Mouse (Mus musculus) limb, embryonic 13.5 days (tissue): ENCODE measurements around the gene Nop2. TPM values are rescaled to one million over a fixed set of nuclear protein-coding genes. Genes with fewer than 3 reads are reported as not detected.

ENCODE experiments used
- ATAC-seq: fragments of 200-750 bp; cut with Nextera tagmentation; 2 replicates; pipeline ENCODE4 v1.8.0; 2017; ENCODE audit warnings: low read depth, moderate number of reproducible peaks, moderate TSS enrichment; ENCODE audit not compliant: low FRiP score
- H3K27ac ChIP-seq: fragments of 300-500 bp; sonication (generic); 2 replicates; pipeline ENCODE4 v1.5.1; 2015; ENCODE audit warnings: inconsistent platforms, mild to moderate bottlenecking, moderate library complexity
- H3K27me3 ChIP-seq: fragments of 300-500 bp; sonication (generic); 2 replicates; pipeline ENCODE4 v1.6.1; 2015; ENCODE audit warnings: mild to moderate bottlenecking, inconsistent platforms
- H3K36me3 ChIP-seq: fragments of 300-500 bp; sonication (generic); 2 replicates; pipeline ENCODE4 v1.6.1; 2015; ENCODE audit warnings: inconsistent platforms, mild to moderate bottlenecking, moderate library complexity
- H3K4me1 ChIP-seq: fragments of 300-500 bp; sonication (generic); 2 replicates; pipeline ENCODE4 v1.6.1; 2015; ENCODE audit warnings: inconsistent platforms
- H3K4me2 ChIP-seq: fragments of 300-500 bp; sonication (generic); replicated peaks from 2 replicates; pipeline ENCODE4 v1.6.1; 2015; ENCODE audit warnings: inconsistent platforms, mild to moderate bottlenecking, moderate library complexity
- H3K4me3 ChIP-seq: fragments of 300-500 bp; sonication (generic); 2 replicates; pipeline ENCODE4 v1.5.1; 2015; ENCODE audit warnings: moderate library complexity, mild to moderate bottlenecking, inconsistent platforms
- H3K9ac ChIP-seq: fragments of 300-500 bp; sonication (generic); 2 replicates; pipeline ENCODE4 v1.6.1; 2015; ENCODE audit warnings: mild to moderate bottlenecking, inconsistent platforms
- H3K9me3 ChIP-seq: fragments of 300-500 bp; sonication (generic); 2 replicates; pipeline ENCODE4 v1.6.1; 2016; ENCODE audit warnings: inconsistent platforms
- WGBS: fragments of 180-500 bp; shearing (Covaris S2); methylation state at CpG from one replicate; pipeline ENCODE4 v1.1.7; 2015; 5-methylcytosine and 5-hydroxymethylcytosine counted together
- polyA plus RNA-seq: library from polyadenylated mRNA; unstranded; fragments of >200 nt; fragmentation: Nextera tagmentation; extraction: Ambion mirVana; gene quantifications from 2 replicates; pipeline ENCODE4 v1.2.1, GENCODE M21; 2015

The Nop2 gene
- polyA plus RNA-seq, 1 experiment from 2014 or later = 65.6 TPM

- WGBS = 96% methylated on average over 8 of the region's 8 CpGs
- no peak overlapping the region for H3K27ac ChIP-seq
- peaks cover 95% of the 10 kb centered on the region for H3K36me3 ChIP-seq
- H3K4me2 ChIP-seq = no peak overlapping the region
- no peak for ATAC-seq
- no peak overlapping the region for H3K9ac ChIP-seq
- H3K4me1 ChIP-seq = no peaks in the 10 kb centered on the region
- H3K4me3 ChIP-seq = no peak overlapping the region
- no peaks in the 10 kb centered on the region for H3K9me3 ChIP-seq
- no peaks in the 10 kb centered on the region for H3K27me3 ChIP-seq
These were observed 12.3 kb upstream of the Nop2 start for GRCm38 (mm10) chr6:125119387-125119786.

DNA sequence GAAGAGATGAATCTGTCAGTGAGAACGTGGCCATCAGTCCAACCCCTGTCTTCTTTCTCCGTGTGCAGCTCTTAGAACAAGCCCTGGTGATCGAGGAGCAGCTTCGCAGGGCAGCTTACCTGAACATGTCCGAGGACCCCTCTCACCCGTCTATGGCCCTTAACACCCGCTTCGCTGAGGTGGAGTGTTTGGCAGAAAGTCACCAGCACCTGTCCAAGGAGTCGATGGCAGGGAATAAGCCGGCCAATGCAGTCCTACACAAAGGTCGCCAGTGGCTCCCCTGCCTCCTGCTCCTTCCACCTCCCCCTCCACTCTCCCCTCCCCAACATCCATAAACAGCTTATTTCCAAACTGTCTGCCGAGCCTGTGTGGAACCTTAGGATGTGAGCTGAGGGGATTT lies 3.0 kb upstream of the Nop2 start:
- Histone ChIP-seq H3K9me3 (no peaks in the 10 kb centered on the region), H3K36me3 (peaks cover 73% of the 10 kb centered on the region), H3K9ac (no peak overlapping the region), H3K4me1 (peaks cover 18% of the 10 kb centered on the region), H3K27ac (no peak overlapping the region), H3K4me3 (no peak overlapping the region), H3K4me2 (no peak overlapping the region), H3K27me3 (no peaks in the 10 kb centered on the region)
- WGBS = 90% methylated on average over 12 of the region's 12 CpGs
- no peak for ATAC-seq

DNA sequence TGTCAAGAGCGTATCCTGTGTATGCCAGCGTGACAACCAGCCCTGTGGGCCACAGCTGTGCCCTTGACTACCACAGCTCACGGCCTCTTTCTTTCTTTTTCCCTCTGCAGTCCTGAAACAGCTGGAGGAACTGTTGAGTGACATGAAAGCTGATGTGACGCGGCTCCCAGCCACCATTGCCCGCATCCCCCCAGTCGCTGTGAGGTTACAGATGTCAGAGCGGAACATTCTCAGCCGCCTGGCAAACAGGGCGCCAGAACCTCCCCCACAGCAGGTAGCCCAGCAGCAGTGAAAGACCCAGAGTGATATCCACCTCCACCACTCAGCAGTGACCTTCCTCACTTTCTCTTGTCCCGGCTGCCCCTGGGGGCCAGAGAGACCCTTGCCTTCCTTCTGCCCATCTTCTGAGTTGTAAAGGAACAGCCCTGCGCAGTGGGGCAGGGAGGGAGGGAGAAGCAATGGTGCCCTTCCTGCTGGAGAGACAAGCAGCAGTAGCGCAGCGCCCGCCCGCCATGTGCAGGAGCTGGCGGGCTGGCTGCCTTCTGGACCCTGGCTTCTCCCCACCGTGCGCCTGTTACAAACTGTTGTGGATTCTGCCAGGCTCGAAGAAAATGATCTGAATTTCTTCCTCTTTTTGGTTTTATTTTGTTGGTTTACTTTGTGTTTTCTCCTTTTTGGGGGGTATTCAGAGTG lies 1.9 kb upstream of the Nop2 start:
- Histone ChIP-seq H3K4me1 (peaks cover 18% of the 10 kb centered on the region), H3K36me3 (peaks cover 73% of the 10 kb centered on the region), H3K27me3 (no peaks in the 10 kb centered on the region), H3K9ac (no peak overlapping the region), H3K4me2 (no peak overlapping the region), H3K4me3 (no peak overlapping the region), H3K9me3 (no peaks in the 10 kb centered on the region), H3K27ac (no peak overlapping the region)
- WGBS = 90% methylated on average over 20 of the region's 20 CpGs
- no peak for ATAC-seq

- ATAC-seq = no peak
- H3K4me3 ChIP-seq = peak overlapping the region; percentile 90
- H3K27ac ChIP-seq = no peak overlapping the region
- H3K4me2 ChIP-seq = peak overlapping the region; percentile 92
- no peaks in the 10 kb centered on the region for H3K27me3 ChIP-seq
- H3K36me3 ChIP-seq = peaks cover 72% of the 10 kb centered on the region
- no peaks in the 10 kb centered on the region for H3K9me3 ChIP-seq
- H3K4me1 ChIP-seq = peaks cover 18% of the 10 kb centered on the region
- 7% methylated on average over 11 of the region's 11 CpGs for WGBS
- H3K9ac ChIP-seq = peak overlapping the region; percentile 93
These were observed 761 bp downstream of the Nop2 start for GRCm38 (mm10) chr6:125132470-125132869.

DNA sequence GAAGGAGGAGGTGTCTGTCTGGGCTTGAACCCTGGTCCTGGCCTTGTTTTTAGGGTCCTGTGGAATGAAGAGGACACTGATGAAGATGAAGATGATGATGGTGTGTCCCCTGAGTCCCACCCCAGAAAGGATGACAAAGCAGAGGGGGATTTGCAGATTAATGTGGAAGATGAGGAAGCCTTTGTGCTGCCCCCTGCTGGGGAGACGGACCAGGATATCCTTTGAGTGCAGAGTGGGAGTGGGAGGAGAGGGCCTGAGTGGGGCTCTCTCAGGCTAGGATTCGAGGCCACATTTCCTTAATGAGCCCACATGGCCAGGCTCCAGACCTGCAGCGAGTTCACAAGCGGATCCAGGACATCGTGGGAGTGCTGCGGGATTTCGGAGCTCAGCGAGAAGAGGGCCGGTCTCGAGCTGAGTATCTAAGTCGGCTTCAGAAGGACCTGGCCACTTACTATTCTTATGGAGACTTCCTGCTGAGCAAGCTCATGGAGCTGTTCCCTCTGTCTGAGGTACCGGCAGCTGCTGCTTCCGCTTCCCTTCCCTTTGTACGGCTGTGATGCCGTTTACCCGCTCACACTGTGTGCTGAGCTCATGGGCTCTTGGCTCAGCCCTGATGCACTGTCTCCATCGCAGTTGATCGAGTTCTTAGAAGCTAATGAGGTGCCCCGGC lies 5.4 kb downstream of the Nop2 start:
- no peaks in the 10 kb centered on the region for H3K9me3 ChIP-seq
- H3K27ac ChIP-seq = no peak overlapping the region
- no peak for ATAC-seq
- H3K4me2 ChIP-seq = no peak overlapping the region
- H3K4me3 ChIP-seq = no peak overlapping the region
- H3K27me3 ChIP-seq = no peaks in the 10 kb centered on the region
- H3K36me3 ChIP-seq = peaks cover 90% of the 10 kb centered on the region
- no peak overlapping the region for H3K9ac ChIP-seq
- WGBS = 91% methylated on average over 19 of the region's 19 CpGs
- peaks cover 15% of the 10 kb centered on the region for H3K4me1 ChIP-seq

GRCm38 (mm10) chr6:125139747-125140146 lies 8.0 kb downstream of the Nop2 start:
- Histone ChIP-seq H3K4me2 (no peak overlapping the region), H3K36me3 (peaks cover 90% of the 10 kb centered on the region), H3K27ac (no peak overlapping the region), H3K4me3 (no peak overlapping the region), H3K9ac (no peak overlapping the region), H3K4me1 (peaks cover 6% of the 10 kb centered on the region), H3K9me3 (no peaks in the 10 kb centered on the region), H3K27me3 (no peaks in the 10 kb centered on the region)
- WGBS = 88% methylated on average over 7 of the region's 7 CpGs
- no peak for ATAC-seq

DNA sequence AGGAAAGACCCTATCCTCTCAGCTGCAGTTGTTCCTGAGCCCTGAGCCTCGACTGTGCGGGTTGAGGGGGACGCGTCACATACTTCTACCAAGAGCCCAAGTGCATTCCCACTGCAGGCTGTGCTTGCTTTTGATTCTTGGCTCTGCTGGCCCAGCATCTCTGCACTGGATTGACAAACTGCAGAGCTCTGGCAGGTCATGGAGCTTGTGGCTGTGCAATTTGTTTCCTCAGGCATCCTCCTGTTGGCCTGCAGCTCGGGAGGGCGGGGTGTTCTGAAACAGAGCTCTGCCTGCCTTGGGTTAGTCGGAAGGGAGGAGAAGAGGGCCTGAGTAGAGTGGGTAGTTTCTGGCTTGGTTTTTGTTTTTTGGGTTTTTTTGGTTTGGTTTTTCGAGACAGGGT lies 10.7 kb downstream of the Nop2 start:
- no peaks in the 10 kb centered on the region for H3K9me3 ChIP-seq
- ATAC-seq = no peak
- H3K36me3 ChIP-seq = peaks cover 65% of the 10 kb centered on the region
- no peak overlapping the region for H3K27ac ChIP-seq
- no peak overlapping the region for H3K4me3 ChIP-seq
- H3K27me3 ChIP-seq = no peaks in the 10 kb centered on the region
- H3K9ac ChIP-seq = no peak overlapping the region
- no peak overlapping the region for H3K4me2 ChIP-seq
- WGBS = 90% methylated on average over 8 of the region's 8 CpGs
- H3K4me1 ChIP-seq = peaks cover 26% of the 10 kb centered on the region

GRCm38 (mm10) chr6:125143128-125143527 lies 11.4 kb downstream of the Nop2 start:
- ATAC-seq = no peak
- 72% methylated on average over 3 of the region's 3 CpGs for WGBS
- H3K9ac ChIP-seq = no peak overlapping the region
- H3K36me3 ChIP-seq = peaks cover 58% of the 10 kb centered on the region
- H3K9me3 ChIP-seq = no peaks in the 10 kb centered on the region
- no peaks in the 10 kb centered on the region for H3K27me3 ChIP-seq
- H3K4me1 ChIP-seq = peaks cover 33% of the 10 kb centered on the region
- no peak overlapping the region for H3K27ac ChIP-seq
- H3K4me2 ChIP-seq = no peak overlapping the region
- H3K4me3 ChIP-seq = no peak overlapping the region

GRCm38 (mm10) chr6:125143904-125144303 lies 12.2 kb downstream of the Nop2 start:
- Histone ChIP-seq H3K9ac (no peak overlapping the region), H3K4me1 (peaks cover 41% of the 10 kb centered on the region), H3K36me3 (peaks cover 50% of the 10 kb centered on the region), H3K27me3 (no peaks in the 10 kb centered on the region), H3K4me3 (no peak overlapping the region), H3K4me2 (no peak overlapping the region), H3K27ac (no peak overlapping the region), H3K9me3 (no peaks in the 10 kb centered on the region)
- ATAC-seq = no peak
- WGBS = 83% methylated on average over 9 of the region's 9 CpGs

DNA sequence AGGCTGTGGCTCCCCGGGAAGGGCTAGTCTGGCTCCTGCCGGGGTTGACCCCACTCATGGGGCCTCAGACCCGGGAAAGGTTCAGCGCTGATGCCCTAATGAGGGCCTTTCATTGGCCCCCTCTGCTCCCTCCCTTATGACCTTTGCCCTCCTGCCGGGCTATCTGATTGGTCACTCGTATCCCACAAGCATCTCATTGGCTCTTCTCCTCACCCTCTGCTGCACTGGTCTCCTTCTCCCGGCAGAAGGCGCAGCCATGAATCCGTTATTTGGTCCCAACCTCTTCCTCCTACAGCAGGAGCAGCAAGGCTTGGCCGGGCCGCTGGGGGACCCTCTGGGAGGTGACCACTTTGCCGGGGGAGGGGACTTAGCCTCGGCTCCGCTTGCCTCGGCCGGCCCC lies 13.3 kb downstream of the Nop2 start, which contains the start of gene Iffo1:
Gene Iffo1 (plus strand): TSS at position 241 of the 400 bp plus-strand sequence.
- Histone ChIP-seq H3K4me2 (peak within 1 kb of the TSS; percentile 96), H3K9me3 (no peaks in the 10 kb centered on the region), H3K36me3 (peaks cover 46% of the 10 kb centered on the region), H3K27me3 (no peaks in the 10 kb centered on the region), H3K9ac (peak within 1 kb of the TSS; percentile 96), H3K4me1 (peaks cover 50% of the 10 kb centered on the region), H3K27ac (peak within 1 kb of the TSS; percentile 94), H3K4me3 (peak within 1 kb of the TSS; percentile 82)
- peak; percentile 90 for ATAC-seq
- WGBS = under 1% methylated on average over 16 of the region's 16 CpGs

DNA sequence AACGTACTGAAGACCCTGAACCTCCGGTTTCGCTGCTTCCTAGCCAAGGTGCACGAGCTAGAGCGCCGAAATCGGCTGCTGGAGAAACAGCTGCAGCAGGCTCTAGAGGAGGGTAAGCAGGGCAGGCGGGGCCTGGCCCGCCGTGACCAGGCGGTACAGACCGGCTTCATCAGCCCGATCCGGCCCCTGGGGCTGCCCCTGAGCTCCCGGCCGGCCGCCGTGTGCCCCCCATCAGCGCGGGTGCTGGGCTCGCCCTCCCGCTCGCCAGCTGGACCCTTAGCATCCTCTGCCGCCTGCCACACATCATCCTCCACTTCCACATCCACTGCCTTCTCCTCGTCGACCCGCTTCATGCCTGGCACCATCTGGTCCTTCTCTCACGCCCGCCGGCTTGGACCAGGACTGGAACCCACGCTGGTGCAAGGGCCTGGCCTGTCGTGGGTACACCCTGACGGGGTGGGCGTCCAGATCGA lies 13.8 kb downstream of the Nop2 start:
- H3K27me3 ChIP-seq = no peaks in the 10 kb centered on the region

GRCm38 (mm10) chr6:125146148-125146547 lies 14.4 kb downstream of the Nop2 start:
- ATAC-seq = no peak
- Histone ChIP-seq H3K27ac (peak overlapping the region; percentile 94; the same call in 1 of the 2 replicates), H3K4me1 (peaks cover 50% of the 10 kb centered on the region), H3K4me2 (peak overlapping the region; percentile 96), H3K27me3 (no peaks in the 10 kb centered on the region), H3K9ac (peak overlapping the region; percentile 96), H3K4me3 (peak overlapping the region; percentile 82), H3K36me3 (peaks cover 42% of the 10 kb centered on the region), H3K9me3 (no peaks in the 10 kb centered on the region)
- WGBS = 47% methylated on average over 7 of the region's 7 CpGs

More for the DNA sequence above, 13.8 kb downstream of the Nop2 start:
- WGBS = 1% methylated on average over 35 of the region's 35 CpGs
- Histone ChIP-seq H3K27ac (peak overlapping the region; percentile 94), H3K9me3 (no peaks in the 10 kb centered on the region), H3K4me1 (peaks cover 50% of the 10 kb centered on the region), H3K36me3 (peaks cover 42% of the 10 kb centered on the region), H3K4me3 (peak overlapping the region; percentile 82), H3K4me2 (peak overlapping the region; percentile 96), H3K9ac (peak overlapping the region; percentile 96)
- ATAC-seq = peak; percentile 49
